Mouse (Mus musculus) CH12.LX (cell line): ENCODE results near the gene Fst. TPM values are rescaled to one million over a fixed set of nuclear protein-coding genes. Genes with fewer than 3 reads are reported as not detected.

Experiments used
- DNase-seq: peaks from one replicate; pipeline ENCODE4 v3.0.0-alpha.2; 2013; ENCODE audit errors: extremely low read depth
- H3K27ac ChIP-seq: 2 replicates; pipeline ENCODE4 v1.5.1; 2012; ENCODE audit warnings: low read depth, mild to moderate bottlenecking, control low read depth, moderate library complexity; ENCODE audit not compliant: insufficient read depth
- H3K27me3 ChIP-seq: replicated peaks from 2 replicates; pipeline ENCODE3; 2012; ENCODE audit warnings: inconsistent platforms
- H3K36me3 ChIP-seq, 2 experiments: replicated peaks in 1 of 2; 2 replicates each; pipeline versions ENCODE3 to v1.6.1; 2012; ENCODE audit warnings: inconsistent platforms in 1 of 2, low read length in 1 of 2, mild to moderate bottlenecking in 1 of 2, mixed read lengths in 1 of 2, moderate library complexity in 1 of 2; ENCODE audit not compliant: control insufficient read depth in 1 of 2, insufficient read depth in 1 of 2
- H3K4me1 ChIP-seq, 2 experiments: 2 replicates each; pipeline ENCODE4 v1.6.1; 2012; ENCODE audit warnings: inconsistent platforms in 1 of 2, moderate library complexity in 1 of 2; ENCODE audit not compliant: insufficient read depth in 2 of 2, control insufficient read depth in 1 of 2
- H3K4me2 ChIP-seq: 2 replicates; pipeline ENCODE4 v1.6.1; 2012; ENCODE audit warnings: low read depth, mild to moderate bottlenecking, control low read depth; ENCODE audit not compliant: poor library complexity, insufficient read depth, severe bottlenecking
- H3K4me3 ChIP-seq, 3 experiments: fragments of 150-350 bp in 1 of 3; sonication (generic) in 1 of 3; replicated peaks in 1 of 3; 2 replicates each; pipeline versions ENCODE3 to v1.5.1; 2011 to 2012; ENCODE audit warnings: low read depth in 2 of 3, low read length in 2 of 3, mild to moderate bottlenecking in 2 of 3, moderate library complexity in 2 of 3, control low read depth in 1 of 3, improper control_type of control experiment in 1 of 3, inconsistent platforms in 1 of 3, mixed read lengths in 1 of 3; ENCODE audit not compliant: poor library complexity in 1 of 3
- H3K79me2 ChIP-seq: replicated peaks from 2 replicates; pipeline ENCODE4 v1.6.1; 2012; ENCODE audit warnings: mild to moderate bottlenecking, moderate library complexity; ENCODE audit not compliant: control insufficient read depth, poor library complexity, insufficient read depth, severe bottlenecking; ENCODE audit errors: extremely low read depth
- H3K9ac ChIP-seq: 2 replicates; pipeline ENCODE4 v1.6.1; 2012; ENCODE audit warnings: low read depth, mild to moderate bottlenecking, control low read depth, moderate library complexity; ENCODE audit not compliant: insufficient read depth
- H3K9me3 ChIP-seq: replicated peaks from 2 replicates; pipeline ENCODE3; 2012; ENCODE audit warnings: low read length, inconsistent platforms, mixed read lengths
- CHD1 ChIP-seq: IDR thresholded peaks from 2 replicates; pipeline ENCODE4 v1.6.1; 2012; ENCODE audit warnings: low read depth, low read length, improper control_type of control experiment, inconsistent platforms
- CHD2 ChIP-seq: IDR thresholded peaks from 2 replicates; pipeline ENCODE4 v1.6.1; 2011; ENCODE audit warnings: low read length, improper control_type of control experiment
- CTCF ChIP-seq, 2 experiments: IDR thresholded peaks in 1 of 2; conservative IDR thresholded peaks in 1 of 2; 2 replicates each; pipeline ENCODE4 v1.5.1; 2011 to 2012; ENCODE audit warnings: low read depth in 2 of 2, low read length in 2 of 2, improper control_type of control experiment in 1 of 2, inconsistent platforms in 1 of 2, mild to moderate bottlenecking in 1 of 2, moderate library complexity in 1 of 2
- E2F4 ChIP-seq: IDR thresholded peaks from 2 replicates; pipeline ENCODE4 v1.6.1; 2011; ENCODE audit warnings: low read depth, low read length, improper control_type of control experiment; ENCODE audit not compliant: insufficient replicate concordance
- ELF1 ChIP-seq: IDR thresholded peaks from 2 replicates; pipeline ENCODE4 v1.6.1; 2014; ENCODE audit warnings: low read depth, mild to moderate bottlenecking, inconsistent platforms, low read length, improper control_type of control experiment
- ETS1 ChIP-seq: conservative IDR thresholded peaks from 2 replicates; pipeline ENCODE4 v1.6.1; 2012; ENCODE audit warnings: low read depth, mild to moderate bottlenecking, inconsistent platforms, low read length, improper control_type of control experiment, moderate library complexity
- GABPA ChIP-seq: IDR thresholded peaks from 2 replicates; pipeline ENCODE4 v1.6.1; 2012; ENCODE audit warnings: low read depth, low read length, improper control_type of control experiment, inconsistent platforms; ENCODE audit not compliant: insufficient replicate concordance
- IRF4 ChIP-seq: IDR thresholded peaks from 2 replicates; pipeline ENCODE4 v1.6.1; 2014; ENCODE audit warnings: low read depth, mild to moderate bottlenecking, inconsistent platforms, low read length, improper control_type of control experiment
- JUN ChIP-seq: IDR thresholded peaks from 2 replicates; pipeline ENCODE4 v1.6.1; 2011; ENCODE audit warnings: low read depth, mild to moderate bottlenecking, low read length, improper control_type of control experiment, moderate library complexity; ENCODE audit not compliant: insufficient read depth
- JUND ChIP-seq: conservative IDR thresholded peaks from 2 replicates; pipeline ENCODE4 v1.6.1; 2011; ENCODE audit warnings: low read depth, low read length, improper control_type of control experiment
- KAT2A ChIP-seq: IDR thresholded peaks from 2 replicates; pipeline ENCODE4 v1.6.1; 2012; ENCODE audit warnings: low read length, improper control_type of control experiment, inconsistent platforms; ENCODE audit not compliant: insufficient replicate concordance
- MAFK ChIP-seq: IDR thresholded peaks from 2 replicates; pipeline ENCODE4 v1.6.1; 2011; ENCODE audit warnings: low read length, improper control_type of control experiment; ENCODE audit not compliant: insufficient replicate concordance
- MAX ChIP-seq: IDR thresholded peaks from 2 replicates; pipeline ENCODE4 v1.6.1; 2011; ENCODE audit warnings: low read length, improper control_type of control experiment
- MEF2A ChIP-seq: IDR thresholded peaks from 2 replicates; pipeline ENCODE4 v1.6.1; 2014; ENCODE audit warnings: low read depth, mild to moderate bottlenecking, inconsistent platforms, low read length, improper control_type of control experiment, borderline replicate concordance
- MXI1 ChIP-seq: IDR thresholded peaks from 2 replicates; pipeline ENCODE4 v1.6.1; 2011; ENCODE audit warnings: mild to moderate bottlenecking, low read depth, low read length, improper control_type of control experiment
- NELFE ChIP-seq: IDR thresholded peaks from 2 replicates; pipeline ENCODE4 v1.6.1; 2011; ENCODE audit warnings: low read depth, low read length, improper control_type of control experiment
- NRF1 ChIP-seq: IDR thresholded peaks from 2 replicates; pipeline ENCODE4 v1.6.1; 2014; ENCODE audit warnings: low read depth, mild to moderate bottlenecking, inconsistent platforms, low read length, improper control_type of control experiment, moderate library complexity
- PAX5 ChIP-seq: IDR thresholded peaks from 2 replicates; pipeline ENCODE4 v1.6.1; 2012; ENCODE audit warnings: low read length, inconsistent platforms, mixed read lengths
- POLR2A ChIP-seq: IDR thresholded peaks from 2 replicates; pipeline ENCODE4 v1.6.1; 2011; ENCODE audit warnings: low read depth, mild to moderate bottlenecking, improper control_type of control experiment, low read length
- POLR2AphosphoS2 ChIP-seq: IDR thresholded peaks from 2 replicates; pipeline ENCODE4 v1.6.1; 2011; ENCODE audit warnings: low read depth, low read length, improper control_type of control experiment
- RCOR1 ChIP-seq: conservative IDR thresholded peaks from 2 replicates; pipeline ENCODE4 v1.6.1; 2012; ENCODE audit warnings: low read depth, mild to moderate bottlenecking, inconsistent platforms, low read length, improper control_type of control experiment
- TBP ChIP-seq: conservative IDR thresholded peaks from 2 replicates; pipeline ENCODE4 v1.6.1; 2011; ENCODE audit warnings: low read depth, low read length, improper control_type of control experiment
- TCF12 ChIP-seq: IDR thresholded peaks from 2 replicates; pipeline ENCODE4 v1.6.1; 2014; ENCODE audit warnings: low read depth, mild to moderate bottlenecking, inconsistent platforms, low read length, improper control_type of control experiment
- UBTF ChIP-seq: IDR thresholded peaks from 2 replicates; pipeline ENCODE4 v1.6.1; 2012; ENCODE audit warnings: low read depth, mild to moderate bottlenecking, inconsistent platforms, low read length, improper control_type of control experiment, moderate library complexity
- USF1 ChIP-seq: IDR thresholded peaks from 2 replicates; pipeline ENCODE4 v1.6.1; 2014; ENCODE audit warnings: low read depth, mild to moderate bottlenecking, inconsistent platforms, low read length, improper control_type of control experiment
- ZC3H11A ChIP-seq: IDR thresholded peaks from 2 replicates; pipeline ENCODE4 v1.6.1; 2012; ENCODE audit warnings: low read depth, mild to moderate bottlenecking, inconsistent platforms, low read length, improper control_type of control experiment
- ZKSCAN1 ChIP-seq: IDR thresholded peaks from 2 replicates; pipeline ENCODE4 v1.6.1; 2012; ENCODE audit warnings: low read depth, inconsistent platforms, low read length, improper control_type of control experiment, borderline replicate concordance
- ZNF384 ChIP-seq: IDR thresholded peaks from 2 replicates; pipeline ENCODE4 v1.6.1; 2012; ENCODE audit warnings: low read depth, low read length, improper control_type of control experiment, inconsistent platforms
- dilution Hi-C: fragments of 300-500 bp; cut with MboI; formaldehyde crosslinking; loops from 2 replicates; pipeline ENCODE4 v1.14.3; 2020; ENCODE audit warnings: low sequenced_read_pairs; ENCODE audit not compliant: extremely low pct_unique_long_range_greater_than_20kb, extremely low pct_ligation_motif_present
- in situ Hi-C: fragments of 300-500 bp; cut with MboI; formaldehyde crosslinking; loops from 3 replicates; pipeline ENCODE4 v1.14.3; 2019; ENCODE audit warnings: low sequenced_read_pairs, low pct_ligation_motif_present, low pct_unique_long_range_greater_than_20kb, mixed read lengths
- polyA plus RNA-seq: library from polyadenylated mRNA; unstranded; fragments of >175 nt; gene quantifications from 2 replicates; pipeline ENCODE4 v1.2.1, GENCODE M21; 2012; ENCODE audit warnings: low read depth; ENCODE audit not compliant: insufficient read length
- total RNA-seq, 2 experiments: library from RNA; depleted of rRNA; stranded (reverse); fragments of 300-350 nt in 1 of 2; fragments of >200 nt in 1 of 2; gene quantifications; 2 replicates each; pipeline ENCODE4 v1.2.3; 2012 to 2014

Gene Fst
- total and polyA plus RNA-seq, 3 experiments = not detected

DNA sequence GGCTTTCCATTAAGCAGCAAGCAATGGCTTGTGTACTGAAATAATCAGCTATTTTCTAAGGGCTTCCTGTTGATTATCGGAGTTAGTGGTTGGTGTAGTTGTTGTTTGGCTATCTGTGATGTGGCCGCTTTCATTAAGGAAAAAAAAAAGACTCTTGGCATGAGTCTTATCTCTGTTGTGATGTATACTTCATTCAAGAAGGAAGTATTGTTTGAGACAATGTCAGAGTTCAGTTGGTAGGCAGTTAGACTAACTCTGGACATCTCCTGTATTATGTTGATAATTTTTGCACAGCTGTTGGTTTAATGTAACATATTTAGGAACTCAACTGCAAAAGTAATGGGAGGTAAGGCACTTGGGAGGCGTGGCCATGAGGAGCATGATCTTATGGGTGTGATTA, 6.1 kb upstream of the Fst start:
- in situ Hi-C loops (loop anchor here (25.0 kb wide), 1 partner anchor 578 kb away; no protein-coding TSS in a partner anchor), dilution Hi-C loops (no loop called here)
- Histone ChIP-seq H3K79me2 (no peaks in the 10 kb centered on the region), H3K27ac (no peak overlapping the region), H3K4me2 (no peak overlapping the region), H3K9ac (no peak overlapping the region), H3K4me1 (no peaks in the 10 kb centered on the region), H3K4me3 (no peak overlapping the region), H3K27me3 (no peaks in the 10 kb centered on the region), H3K9me3 (no peaks in the 10 kb centered on the region), H3K36me3 (no peaks in the 10 kb centered on the region)
- DNase-seq = no peak
- no peak for TF ChIP-seq UBTF
- no peak for TF ChIP-seq TCF12
- no peak for TF ChIP-seq ZKSCAN1
- TF ChIP-seq RCOR1 = no peak
- TF ChIP-seq ZC3H11A = no peak
- no peak for TF ChIP-seq E2F4
- TF ChIP-seq NELFE = no peak
- TF ChIP-seq MAX = no peak
- TF ChIP-seq IRF4 = no peak
- TF ChIP-seq TBP = no peak
- no peak for TF ChIP-seq ELF1
- TF ChIP-seq PAX5 = no peak
- no peak for TF ChIP-seq ETS1
- no peak for TF ChIP-seq MAFK
- no peak for TF ChIP-seq JUND
- TF ChIP-seq CHD1 = no peak
- no peak for TF ChIP-seq CTCF (conservative IDR thresholded peaks at IDR 0.05 in 1 of 2, IDR thresholded peaks at IDR 0.05 in 1 of 2; ENCODE audit: low read depth in 2 of 2, low read length in 2 of 2)

DNA sequence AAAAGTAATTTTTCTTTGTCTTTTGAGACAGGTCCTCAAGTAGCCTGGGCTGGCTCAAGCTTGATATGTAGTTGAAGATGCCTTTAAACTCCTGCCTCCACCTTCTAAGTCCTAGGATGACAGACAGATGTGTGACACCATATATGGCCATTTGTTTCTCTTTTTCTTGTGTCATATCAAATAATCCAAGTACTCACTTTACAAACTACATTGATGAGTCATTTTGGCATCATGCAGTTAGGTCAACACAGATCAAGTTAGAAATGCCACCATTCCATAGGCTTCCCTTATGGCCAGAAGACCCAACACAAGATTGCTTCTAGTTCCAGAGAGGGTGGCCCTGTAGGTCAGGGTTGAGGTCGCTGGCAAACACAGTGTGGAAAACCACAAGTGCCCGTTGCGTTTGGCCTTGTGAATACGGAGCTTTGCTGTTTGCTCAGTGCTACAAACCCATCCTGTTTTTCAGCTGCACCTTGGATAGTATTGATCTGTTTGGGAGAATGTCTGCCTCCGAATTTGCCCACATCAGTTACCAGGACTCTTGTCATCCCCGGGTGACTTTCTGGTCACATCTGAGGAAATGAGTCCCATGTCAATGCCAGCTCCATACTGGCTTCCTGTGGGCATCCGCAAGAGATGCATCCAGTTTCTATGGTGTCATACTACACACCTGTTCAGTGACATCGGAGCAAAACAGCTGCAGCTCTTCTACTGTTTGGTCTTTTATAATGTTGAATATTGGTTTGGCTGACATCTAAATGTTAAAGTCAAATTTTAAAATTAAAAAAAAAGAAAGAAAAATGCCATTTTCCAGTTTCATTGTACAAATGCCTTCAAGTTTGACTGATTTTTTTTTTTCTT, 4.0 kb upstream of the Fst start:
- H3K9ac ChIP-seq = no peak overlapping the region
- H3K4me1 ChIP-seq = no peaks in the 10 kb centered on the region
- no peak for DNase-seq
- H3K27ac ChIP-seq = no peak overlapping the region
- TF ChIP-seq NELFE (no peak), POLR2AphosphoS2 (no peak), TBP (no peak), ZC3H11A (no peak), IRF4 (no peak), CHD1 (no peak), TCF12 (no peak), JUN (no peak), KAT2A (no peak), MEF2A (no peak), MAFK (no peak), MXI1 (no peak), ZNF384 (no peak), GABPA (no peak), USF1 (no peak), PAX5 (no peak), NRF1 (no peak), CHD2 (no peak), POLR2A (no peak)
- dilution Hi-C loops = no loop called here
- H3K4me3 ChIP-seq = no peak overlapping the region
- H3K36me3 ChIP-seq = no peaks in the 10 kb centered on the region
- no peaks in the 10 kb centered on the region for H3K27me3 ChIP-seq
- H3K4me2 ChIP-seq = no peak overlapping the region
- no peaks in the 10 kb centered on the region for H3K79me2 ChIP-seq
- in situ Hi-C loops = loop anchor here (25.0 kb wide), 1 partner anchor 575 kb away; no protein-coding TSS in a partner anchor
- H3K9me3 ChIP-seq = peaks cover 10% of the 10 kb centered on the region
